Mouse (Mus musculus) CH12.LX (cell line): ENCODE data around the gene Gas2l1. TPM values are rescaled to one million over a fixed set of nuclear protein-coding genes. Genes with fewer than 3 reads are reported as not detected.
A peak's percentile ranks its signal among the peaks of the same experiment; 100 is the strongest.

Experiments used
- DNase-seq: peaks from one replicate; pipeline ENCODE4 v3.0.0-alpha.2; 2013; ENCODE audit errors: extremely low read depth
- H3K27ac ChIP-seq: 2 replicates; pipeline ENCODE4 v1.5.1; 2012; ENCODE audit warnings: low read depth, mild to moderate bottlenecking, control low read depth, moderate library complexity; ENCODE audit not compliant: insufficient read depth
- H3K27me3 ChIP-seq: replicated peaks from 2 replicates; pipeline ENCODE3; 2012; ENCODE audit warnings: inconsistent platforms
- H3K36me3 ChIP-seq, 2 experiments: replicated peaks in 1 of 2; 2 replicates each; pipeline versions ENCODE3 to v1.6.1; 2012; ENCODE audit warnings: inconsistent platforms in 1 of 2, low read length in 1 of 2, mild to moderate bottlenecking in 1 of 2, mixed read lengths in 1 of 2, moderate library complexity in 1 of 2; ENCODE audit not compliant: control insufficient read depth in 1 of 2, insufficient read depth in 1 of 2
- H3K4me1 ChIP-seq, 2 experiments: 2 replicates each; pipeline ENCODE4 v1.6.1; 2012; ENCODE audit warnings: inconsistent platforms in 1 of 2, moderate library complexity in 1 of 2; ENCODE audit not compliant: insufficient read depth in 2 of 2, control insufficient read depth in 1 of 2
- H3K4me2 ChIP-seq: 2 replicates; pipeline ENCODE4 v1.6.1; 2012; ENCODE audit warnings: low read depth, mild to moderate bottlenecking, control low read depth; ENCODE audit not compliant: poor library complexity, insufficient read depth, severe bottlenecking
- H3K4me3 ChIP-seq, 3 experiments: fragments of 150-350 bp in 1 of 3; sonication (generic) in 1 of 3; replicated peaks in 1 of 3; 2 replicates each; pipeline versions ENCODE3 to v1.5.1; 2011 to 2012; ENCODE audit warnings: low read depth in 2 of 3, low read length in 2 of 3, mild to moderate bottlenecking in 2 of 3, moderate library complexity in 2 of 3, control low read depth in 1 of 3, improper control_type of control experiment in 1 of 3, inconsistent platforms in 1 of 3, mixed read lengths in 1 of 3; ENCODE audit not compliant: poor library complexity in 1 of 3
- H3K79me2 ChIP-seq: replicated peaks from 2 replicates; pipeline ENCODE4 v1.6.1; 2012; ENCODE audit warnings: mild to moderate bottlenecking, moderate library complexity; ENCODE audit not compliant: control insufficient read depth, poor library complexity, insufficient read depth, severe bottlenecking; ENCODE audit errors: extremely low read depth
- H3K9ac ChIP-seq: 2 replicates; pipeline ENCODE4 v1.6.1; 2012; ENCODE audit warnings: low read depth, mild to moderate bottlenecking, control low read depth, moderate library complexity; ENCODE audit not compliant: insufficient read depth
- H3K9me3 ChIP-seq: replicated peaks from 2 replicates; pipeline ENCODE3; 2012; ENCODE audit warnings: low read length, inconsistent platforms, mixed read lengths
- BHLHE40 ChIP-seq: IDR thresholded peaks from 2 replicates; pipeline ENCODE4 v1.6.1; 2011; ENCODE audit warnings: mild to moderate bottlenecking, low read depth, low read length, improper control_type of control experiment
- CHD2 ChIP-seq: IDR thresholded peaks from 2 replicates; pipeline ENCODE4 v1.6.1; 2011; ENCODE audit warnings: low read length, improper control_type of control experiment
- CTCF ChIP-seq, 2 experiments: IDR thresholded peaks in 1 of 2; conservative IDR thresholded peaks in 1 of 2; 2 replicates each; pipeline ENCODE4 v1.5.1; 2011 to 2012; ENCODE audit warnings: low read depth in 2 of 2, low read length in 2 of 2, improper control_type of control experiment in 1 of 2, inconsistent platforms in 1 of 2, mild to moderate bottlenecking in 1 of 2, moderate library complexity in 1 of 2
- E2F4 ChIP-seq: IDR thresholded peaks from 2 replicates; pipeline ENCODE4 v1.6.1; 2011; ENCODE audit warnings: low read depth, low read length, improper control_type of control experiment; ENCODE audit not compliant: insufficient replicate concordance
- ELF1 ChIP-seq: IDR thresholded peaks from 2 replicates; pipeline ENCODE4 v1.6.1; 2014; ENCODE audit warnings: low read depth, mild to moderate bottlenecking, inconsistent platforms, low read length, improper control_type of control experiment
- GABPA ChIP-seq: IDR thresholded peaks from 2 replicates; pipeline ENCODE4 v1.6.1; 2012; ENCODE audit warnings: low read depth, low read length, improper control_type of control experiment, inconsistent platforms; ENCODE audit not compliant: insufficient replicate concordance
- HCFC1 ChIP-seq: IDR thresholded peaks from 2 replicates; pipeline ENCODE4 v1.6.1; 2012; ENCODE audit warnings: low read depth, mild to moderate bottlenecking, inconsistent platforms, low read length, improper control_type of control experiment
- IRF4 ChIP-seq: IDR thresholded peaks from 2 replicates; pipeline ENCODE4 v1.6.1; 2014; ENCODE audit warnings: low read depth, mild to moderate bottlenecking, inconsistent platforms, low read length, improper control_type of control experiment
- JUN ChIP-seq: IDR thresholded peaks from 2 replicates; pipeline ENCODE4 v1.6.1; 2011; ENCODE audit warnings: low read depth, mild to moderate bottlenecking, low read length, improper control_type of control experiment, moderate library complexity; ENCODE audit not compliant: insufficient read depth
- MAFK ChIP-seq: IDR thresholded peaks from 2 replicates; pipeline ENCODE4 v1.6.1; 2011; ENCODE audit warnings: low read length, improper control_type of control experiment; ENCODE audit not compliant: insufficient replicate concordance
- MAX ChIP-seq: IDR thresholded peaks from 2 replicates; pipeline ENCODE4 v1.6.1; 2011; ENCODE audit warnings: low read length, improper control_type of control experiment
- MEF2A ChIP-seq: IDR thresholded peaks from 2 replicates; pipeline ENCODE4 v1.6.1; 2014; ENCODE audit warnings: low read depth, mild to moderate bottlenecking, inconsistent platforms, low read length, improper control_type of control experiment, borderline replicate concordance
- MXI1 ChIP-seq: IDR thresholded peaks from 2 replicates; pipeline ENCODE4 v1.6.1; 2011; ENCODE audit warnings: mild to moderate bottlenecking, low read depth, low read length, improper control_type of control experiment
- MYC ChIP-seq: IDR thresholded peaks from 2 replicates; pipeline ENCODE4 v1.6.1; 2011; ENCODE audit warnings: low read depth, mild to moderate bottlenecking, improper control_type of control experiment, low read length
- NELFE ChIP-seq: IDR thresholded peaks from 2 replicates; pipeline ENCODE4 v1.6.1; 2011; ENCODE audit warnings: low read depth, low read length, improper control_type of control experiment
- NRF1 ChIP-seq: IDR thresholded peaks from 2 replicates; pipeline ENCODE4 v1.6.1; 2014; ENCODE audit warnings: low read depth, mild to moderate bottlenecking, inconsistent platforms, low read length, improper control_type of control experiment, moderate library complexity
- PAX5 ChIP-seq: IDR thresholded peaks from 2 replicates; pipeline ENCODE4 v1.6.1; 2012; ENCODE audit warnings: low read length, inconsistent platforms, mixed read lengths
- RCOR1 ChIP-seq: conservative IDR thresholded peaks from 2 replicates; pipeline ENCODE4 v1.6.1; 2012; ENCODE audit warnings: low read depth, mild to moderate bottlenecking, inconsistent platforms, low read length, improper control_type of control experiment
- TCF12 ChIP-seq: IDR thresholded peaks from 2 replicates; pipeline ENCODE4 v1.6.1; 2014; ENCODE audit warnings: low read depth, mild to moderate bottlenecking, inconsistent platforms, low read length, improper control_type of control experiment
- UBTF ChIP-seq: IDR thresholded peaks from 2 replicates; pipeline ENCODE4 v1.6.1; 2012; ENCODE audit warnings: low read depth, mild to moderate bottlenecking, inconsistent platforms, low read length, improper control_type of control experiment, moderate library complexity
- USF1 ChIP-seq: IDR thresholded peaks from 2 replicates; pipeline ENCODE4 v1.6.1; 2014; ENCODE audit warnings: low read depth, mild to moderate bottlenecking, inconsistent platforms, low read length, improper control_type of control experiment
- ZC3H11A ChIP-seq: IDR thresholded peaks from 2 replicates; pipeline ENCODE4 v1.6.1; 2012; ENCODE audit warnings: low read depth, mild to moderate bottlenecking, inconsistent platforms, low read length, improper control_type of control experiment
- ZKSCAN1 ChIP-seq: IDR thresholded peaks from 2 replicates; pipeline ENCODE4 v1.6.1; 2012; ENCODE audit warnings: low read depth, inconsistent platforms, low read length, improper control_type of control experiment, borderline replicate concordance
- dilution Hi-C: fragments of 300-500 bp; cut with MboI; formaldehyde crosslinking; loops from 2 replicates; pipeline ENCODE4 v1.14.3; 2020; ENCODE audit warnings: low sequenced_read_pairs; ENCODE audit not compliant: extremely low pct_unique_long_range_greater_than_20kb, extremely low pct_ligation_motif_present
- in situ Hi-C: fragments of 300-500 bp; cut with MboI; formaldehyde crosslinking; loops from 3 replicates; pipeline ENCODE4 v1.14.3; 2019; ENCODE audit warnings: low sequenced_read_pairs, low pct_ligation_motif_present, low pct_unique_long_range_greater_than_20kb, mixed read lengths
- polyA plus RNA-seq: library from polyadenylated mRNA; unstranded; fragments of >175 nt; gene quantifications from 2 replicates; pipeline ENCODE4 v1.2.1, GENCODE M21; 2012; ENCODE audit warnings: low read depth; ENCODE audit not compliant: insufficient read length
- total RNA-seq, 2 experiments: library from RNA; depleted of rRNA; stranded (reverse); fragments of 300-350 nt in 1 of 2; fragments of >200 nt in 1 of 2; gene quantifications; 2 replicates each; pipeline ENCODE4 v1.2.3; 2012 to 2014

The Gas2l1 gene
- total and polyA plus RNA-seq, 3 experiments: 3.3 to 12.5 (median 8.8) TPM

DNA sequence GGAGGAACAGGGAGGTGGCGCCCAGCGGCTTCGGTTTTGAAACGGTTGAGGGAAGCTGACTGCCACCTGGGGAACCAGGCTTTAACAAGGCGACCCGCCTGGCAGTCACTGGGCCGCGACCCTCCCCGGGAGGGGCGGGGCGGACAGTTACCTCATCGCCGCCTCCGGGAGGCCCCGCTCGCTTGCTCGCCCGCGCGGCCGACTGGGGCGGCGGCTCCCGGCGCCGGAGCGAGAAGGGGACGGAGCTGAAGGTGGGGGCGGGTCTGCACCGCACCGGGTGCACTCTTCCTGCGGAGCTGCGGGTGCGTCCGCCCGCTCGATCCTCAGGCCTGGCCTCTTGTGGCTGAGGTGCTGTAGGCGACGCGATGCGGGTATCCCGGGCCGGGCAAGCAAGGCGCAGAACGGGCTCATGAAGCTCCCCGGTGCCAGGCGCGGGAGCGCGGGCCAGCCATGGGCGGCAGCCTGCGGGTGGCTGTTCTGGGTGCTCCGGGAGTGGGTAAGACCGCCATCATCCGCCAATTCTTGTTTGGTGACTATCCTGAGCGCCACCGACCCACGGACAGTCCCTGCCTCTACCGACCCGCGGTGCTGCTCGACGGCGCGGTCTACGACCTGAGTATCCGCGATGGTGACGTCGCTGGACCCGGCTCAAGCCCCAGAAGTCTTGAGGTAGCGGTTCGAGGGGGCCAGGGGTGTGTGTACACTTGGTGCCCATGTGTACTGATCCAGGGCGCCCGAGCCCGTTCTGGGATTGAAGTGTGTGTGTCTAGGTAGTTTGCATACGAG is 7.1 kb downstream of the Gas2l1 start, which contains the start of gene Rasl10a (continued):
- TF ChIP-seq NELFE (0 out of 2 replicates have a peak, but pooled peaks have one; percentile 37), USF1 (no peak), ELF1 (0 out of 2 replicates have a peak, but pooled peaks have one; percentile 2), ZC3H11A (no peak), TCF12 (peak; percentile 64)
- TF ChIP-seq, all 38 proteins: peak for 20

DNA sequence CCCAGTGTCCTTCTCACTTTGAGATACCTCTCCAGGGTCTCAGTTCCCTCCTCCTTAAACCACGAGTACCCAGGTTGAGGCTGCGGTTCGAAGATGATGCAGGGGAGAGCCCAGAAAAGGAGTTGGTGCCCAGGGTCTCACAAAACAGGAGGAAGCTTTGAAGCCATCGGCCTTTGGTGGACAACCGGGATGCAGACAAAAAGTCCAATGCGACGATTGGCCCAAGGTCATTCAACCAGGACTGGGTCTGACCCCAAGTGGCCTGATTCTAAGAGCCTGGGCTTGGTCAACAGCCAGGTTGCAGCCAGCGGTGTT is 7.6 kb downstream of the Gas2l1 start:
- DNase-seq: no peak
- Histone ChIP-seq H3K4me1 (peaks cover 38 to 78% of the 10 kb centered on the region in 2 experiments), H3K9me3 (no peaks in the 10 kb centered on the region), H3K79me2 (no peaks in the 10 kb centered on the region), H3K27ac (peak overlapping the region; percentile 71), H3K27me3 (peaks cover 11% of the 10 kb centered on the region), H3K9ac (peak overlapping the region; percentile 42; the same call in 1 of the 2 replicates), H3K4me3 (peak overlapping the region; percentile 18 to 71 (median 57)), H3K36me3 (peaks cover 0 to 13% of the 10 kb centered on the region in 2 experiments), H3K4me2 (peak overlapping the region; percentile 92)
- dilution Hi-C loops (no loop called here), in situ Hi-C loops (no loop called here)
- TF ChIP-seq UBTF (no peak), E2F4 (no peak), MAX (no peak), HCFC1 (no peak), USF1 (no peak)

DNA sequence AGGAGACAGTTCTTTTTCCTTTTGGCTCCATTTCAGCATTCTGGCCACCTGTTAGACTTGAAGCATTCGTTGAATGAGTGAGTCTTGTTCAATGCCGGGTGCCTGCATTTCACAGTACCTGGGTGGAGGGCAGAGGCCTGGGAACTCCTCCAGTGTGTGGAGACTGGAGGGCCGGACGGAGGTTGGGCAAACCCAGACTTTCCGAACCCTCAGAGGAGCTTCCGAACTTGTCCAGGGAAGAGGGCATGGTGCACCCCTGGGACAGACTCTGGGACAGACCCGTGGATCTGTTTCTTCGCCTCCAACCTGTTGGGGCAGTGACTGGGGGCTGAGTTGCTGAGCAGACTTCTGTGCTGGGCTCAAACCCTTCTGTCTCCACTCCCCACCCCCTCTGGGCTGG is 8.1 kb downstream of the Gas2l1 start:
- DNase-seq: no peak
- Histone ChIP-seq H3K27ac (peak overlapping the region; percentile 71), H3K4me3 (peak overlapping the region in 2 of 3 experiments; percentile 57 to 71)
- no peak for TF ChIP-seq MAX
- TF ChIP-seq PAX5: no peak
- no peak for TF ChIP-seq MEF2A
- TF ChIP-seq CHD2: no peak
- TF ChIP-seq ELF1: no peak
- TF ChIP-seq GABPA: no peak
- no peak for TF ChIP-seq NELFE
- no peak for TF ChIP-seq JUN
- TF ChIP-seq NRF1: no peak
- no peak for TF ChIP-seq MYC
- TF ChIP-seq E2F4: no peak
- TF ChIP-seq CTCF (conservative IDR thresholded peaks at IDR 0.05 in 1 of 2, IDR thresholded peaks at IDR 0.05 in 1 of 2; ENCODE audit: low read depth in 2 of 2, low read length in 2 of 2): no peak
- TF ChIP-seq ZKSCAN1: no peak
- TF ChIP-seq MXI1: no peak
- TF ChIP-seq IRF4: no peak
- TF ChIP-seq RCOR1: no peak
- TF ChIP-seq HCFC1: no peak
- no peak for TF ChIP-seq BHLHE40
- TF ChIP-seq MAFK: no peak
- TF ChIP-seq, all 38 proteins: peak for 0
- Histone ChIP-seq H3K9ac (peak overlapping the region; percentile 42; the same call in 1 of the 2 replicates), H3K36me3 (peaks cover 0 to 13% of the 10 kb centered on the region in 2 experiments), H3K79me2 (no peaks in the 10 kb centered on the region), H3K4me1 (peaks cover 33 to 74% of the 10 kb centered on the region in 2 experiments), H3K27me3 (peaks cover 9% of the 10 kb centered on the region), H3K4me2 (peak overlapping the region; percentile 92), H3K9me3 (no peaks in the 10 kb centered on the region)
- dilution Hi-C loops (no loop called here), in situ Hi-C loops (no loop called here)
